In the genomic region with DNA sequence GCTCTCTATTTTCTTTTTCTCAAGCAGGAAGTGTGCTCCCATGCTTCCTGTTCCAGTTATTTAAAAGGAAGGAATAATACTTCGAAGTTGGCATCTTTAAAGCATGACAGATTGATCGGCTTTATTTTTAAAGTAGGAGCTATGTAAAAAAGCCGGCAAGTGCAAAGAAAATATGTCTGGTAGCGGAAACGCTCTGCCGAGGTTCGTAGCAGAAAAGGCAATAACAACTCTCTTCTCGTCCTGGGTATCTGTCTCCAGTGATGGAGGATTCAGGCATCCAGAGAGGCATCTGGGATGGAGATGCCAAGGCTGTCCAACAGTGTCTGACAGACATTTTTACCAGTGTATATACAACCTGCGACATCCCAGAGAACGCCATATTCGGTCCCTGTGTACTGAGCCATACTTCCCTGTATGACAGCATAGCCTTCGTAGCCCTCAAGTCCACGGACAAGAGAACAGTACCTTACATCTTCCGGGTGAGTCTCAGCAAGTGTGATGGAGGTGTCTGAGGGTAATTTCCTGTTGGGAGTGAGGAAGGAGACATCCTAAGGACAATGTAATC, we compare ENCODE assay signal across 7 mouse cellular contexts. TPM values are rescaled to one million over a fixed set of nuclear protein-coding genes. Genes with fewer than 3 reads are reported as not detected.
A peak's percentile ranks its signal among the peaks of the same experiment; 100 is the strongest.
DNase-seq lines count a peak whose midpoint lies in the region; ATAC-seq and TF ChIP-seq lines count a peak whose summit lies in the region.

No protein-coding gene starts in this region.

- TF ChIP-seq CTCF in midbrain, postnatal 0 days (IDR thresholded peaks at IDR 0.05) = no peak

- 2% methylated on average over 14 of the region's 14 CpGs for WGBS in embryonic facial prominence, embryonic 14.5 days
- WGBS in hindbrain, embryonic 12.5 days = 2% methylated on average over 14 of the region's 14 CpGs
- 9% methylated on average over 14 of the region's 14 CpGs for WGBS in midbrain, postnatal 0 days

- ATAC-seq in embryonic facial prominence, embryonic 14.5 days (ENCODE audit: low read depth) = no peak
- no peak for ATAC-seq in hindbrain, embryonic 12.5 days (ENCODE audit: low FRiP score)
- no peak for ATAC-seq in midbrain, postnatal 0 days (ENCODE audit: low FRiP score)
- no peak for ATAC-seq in megakaryocyte-erythroid progenitor cell, adult 5-6 weeks (replicated peaks; ENCODE audit: low FRiP score, low TSS enrichment, poor library complexity, severe bottlenecking)

- no peaks in the 10 kb centered on the region for H3K36me3 ChIP-seq in embryonic facial prominence, embryonic 14.5 days (ENCODE audit: control insufficient read depth, insufficient read depth, low read length)
- H3K36me3 ChIP-seq in hindbrain, embryonic 12.5 days = no peaks in the 10 kb centered on the region
- no peaks in the 10 kb centered on the region for H3K36me3 ChIP-seq in midbrain, postnatal 0 days (ENCODE audit: insufficient read depth, low read length)

- peaks cover 6% of the 10 kb centered on the region; the same call in 1 of the 2 replicates for H3K4me1 ChIP-seq in embryonic facial prominence, embryonic 14.5 days (ENCODE audit: control insufficient read depth, insufficient read depth, low read length)
- H3K4me1 ChIP-seq in hindbrain, embryonic 12.5 days = peaks cover 41% of the 10 kb centered on the region
- H3K4me1 ChIP-seq in midbrain, postnatal 0 days (ENCODE audit: insufficient read depth, low read length) = peaks cover 4% of the 10 kb centered on the region; the same call in 1 of the 2 replicates

- H3K9me3 ChIP-seq in embryonic facial prominence, embryonic 14.5 days (ENCODE audit: control insufficient read depth, low read length) = no peaks in the 10 kb centered on the region
- no peaks in the 10 kb centered on the region for H3K9me3 ChIP-seq in hindbrain, embryonic 12.5 days (replicated peaks)
- H3K9me3 ChIP-seq in midbrain, postnatal 0 days (ENCODE audit: low read length) = no peaks in the 10 kb centered on the region

- H3K4me3 ChIP-seq in embryonic facial prominence, embryonic 14.5 days (ENCODE audit: low read depth, low read length) = no peak overlapping the region
- H3K4me3 ChIP-seq in hindbrain, embryonic 12.5 days = peak overlapping the region; percentile 37
- H3K4me3 ChIP-seq in midbrain, postnatal 0 days (ENCODE audit: low read depth, low read length) = peak overlapping the region; percentile 20

- H3K27me3 ChIP-seq in embryonic facial prominence, embryonic 14.5 days (replicated peaks; ENCODE audit: control insufficient read depth, insufficient read depth, low read length) = peaks cover 99% of the 10 kb centered on the region
- peaks cover 56% of the 10 kb centered on the region for H3K27me3 ChIP-seq in hindbrain, embryonic 12.5 days
- peaks cover 48% of the 10 kb centered on the region for H3K27me3 ChIP-seq in midbrain, postnatal 0 days (ENCODE audit: insufficient read depth, low read length)

- H3K27ac ChIP-seq in embryonic facial prominence, embryonic 14.5 days (replicated peaks; ENCODE audit: low read depth, low read length) = no peak overlapping the region
- no peak overlapping the region for H3K27ac ChIP-seq in hindbrain, embryonic 12.5 days
- no peak overlapping the region for H3K27ac ChIP-seq in midbrain, postnatal 0 days (ENCODE audit: low read depth, low read length)

- H3K9ac ChIP-seq in embryonic facial prominence, embryonic 14.5 days (ENCODE audit: low read depth, low read length) = no peak overlapping the region
- H3K9ac ChIP-seq in hindbrain, embryonic 12.5 days = peak overlapping the region; percentile 39; the same call in 1 of the 2 replicates
- H3K9ac ChIP-seq in midbrain, postnatal 0 days (replicated peaks; ENCODE audit: low read length, poor library complexity, severe bottlenecking) = no peak overlapping the region

- H3K4me2 ChIP-seq in embryonic facial prominence, embryonic 14.5 days (ENCODE audit: low read depth, low read length) = peak overlapping the region; percentile 20; the same call in 1 of the 2 replicates
- H3K4me2 ChIP-seq in hindbrain, embryonic 12.5 days (replicated peaks) = peak overlapping the region; percentile 45
- peak overlapping the region; percentile 23 for H3K4me2 ChIP-seq in midbrain, postnatal 0 days (ENCODE audit: low read depth, low read length, poor library complexity, severe bottlenecking)

- DNase-seq in layer of hippocampus, postnatal 10 days (ENCODE audit: low spot score in 2 of 2) = peak; percentile 18 to 33
- DNase-seq in layer of hippocampus, adult 9-10 months (ENCODE audit: low spot score) = no peak
- no peak for DNase-seq in embryonic facial prominence, embryonic 14.5 days (ENCODE audit: low spot score)
- no peak for DNase-seq in midbrain, postnatal 0 days (ENCODE audit: low spot score)
- no peak for DNase-seq in urinary bladder, postnatal 10 days (ENCODE audit: low spot score)

RNA-seq across cellular contexts. Expression of gene Prdm8, which starts 16.1 kb away (rescaled TPM):
- 10 to 100 TPM; 45.0 to 55.4 TPM for total RNA-seq in layer of hippocampus, postnatal 10 days (2021)
- polyA plus RNA-seq in embryonic facial prominence, embryonic 14.5 days (2014; fragmentation: Nextera tagmentation; extraction: Ambion mirVana) = 0.41 and 0.43 TPM in 2 replicates
- 2.8 and 3.2 TPM in 2 replicates for polyA plus RNA-seq in hindbrain, embryonic 12.5 days (2016; fragmentation: Nextera tagmentation; extraction: Ambion mirVana)
- total RNA-seq in midbrain, postnatal 0 days (2014; rRNA removed) = 8.5 and 12.8 TPM in 2 replicates
- polyA plus RNA-seq in midbrain, postnatal 0 days (2015; fragmentation: Nextera tagmentation; extraction: Ambion mirVana) = 0.56 and 0.62 TPM in 2 replicates
- total RNA-seq in megakaryocyte-erythroid progenitor cell, adult 5-6 weeks (2014; fragmentation: Nextera tagmentation) = not detected in 2 replicates
- total RNA-seq in megakaryocyte-erythroid progenitor cell, adult 5-6 weeks (2017) = not detected in 2 replicates

Comparison
In these comparisons a context has a peak if more than half of its experiments do, and no peak if none do; other contexts are left out.
1. DNase-seq: peak in layer of hippocampus, postnatal 10 days (2 of 2); none in layer of hippocampus, adult 9-10 months (single experiment), embryonic facial prominence, embryonic 14.5 days (single experiment), midbrain, postnatal 0 days (single experiment) and urinary bladder, postnatal 10 days (single experiment).
2. Peak in every context shown above with its lines, with median percentiles within 50 percentile points of each other: H3K4me2 ChIP-seq.